ENCODE assay signal across 15 mouse cellular contexts in genomic region chr1:37616569-37616968, GRCm38 (mm10).
DNase-seq lines count a peak whose midpoint lies in the region; ATAC-seq and TF ChIP-seq lines count a peak whose summit lies in the region.
"Had no signal": no experiment of that assay in that cellular context is flagged by ENCODE, and none has a peak within 500 bp of the region (broad histone marks: within the 10 kb centered on the region; RNA-seq: fewer than 3 reads in every experiment).

No protein-coding gene starts in this region.

- peaks cover 18% of the 10 kb centered on the region for H3K4me1 ChIP-seq in lung, embryonic 16.5 days (replicated peaks; ENCODE audit: control insufficient read depth, insufficient read depth, low read length)
- H3K4me1 ChIP-seq in embryonic facial prominence, embryonic 14.5 days (ENCODE audit: control insufficient read depth, insufficient read depth, low read length) = no peaks in the 10 kb centered on the region
- peaks cover 65% of the 10 kb centered on the region for H3K4me1 ChIP-seq in small intestine, adult 2 months (ENCODE audit: control insufficient read depth, insufficient read depth, insufficient read length, low read length)
- H3K4me1 ChIP-seq: liver, embryonic 13.5 days had no signal

- ATAC-seq in lung, embryonic 16.5 days (ENCODE audit: low read depth) = peak; percentile 62
- ATAC-seq in embryonic facial prominence, embryonic 14.5 days (ENCODE audit: low read depth) = peak; percentile 82
- no peak for ATAC-seq in megakaryocyte, adult 5-6 weeks (ENCODE audit: poor library complexity, severe bottlenecking)

- no peaks in the 10 kb centered on the region for H3K9me3 ChIP-seq in lung, embryonic 16.5 days (ENCODE audit: control insufficient read depth, low read length)
- no peaks in the 10 kb centered on the region for H3K9me3 ChIP-seq in embryonic facial prominence, embryonic 14.5 days (ENCODE audit: control insufficient read depth, low read length)
- H3K9me3 ChIP-seq: heart, embryonic 13.5 days; hindbrain, embryonic 13.5 days; liver, embryonic 13.5 days; midbrain, embryonic 10.5 days had no signal

- H3K27me3 ChIP-seq in lung, embryonic 16.5 days (ENCODE audit: control insufficient read depth, insufficient read depth, low read depth, low read length) = no peaks in the 10 kb centered on the region
- H3K27me3 ChIP-seq in embryonic facial prominence, embryonic 14.5 days (replicated peaks; ENCODE audit: control insufficient read depth, insufficient read depth, low read length) = no peaks in the 10 kb centered on the region
- H3K27me3 ChIP-seq in small intestine, adult 2 months (ENCODE audit: control insufficient read depth, insufficient read depth, low read length) = no peaks in the 10 kb centered on the region
- H3K27me3 ChIP-seq: heart, embryonic 13.5 days; hindbrain, embryonic 13.5 days; liver, embryonic 13.5 days had no signal

- no peaks in the 10 kb centered on the region for H3K36me3 ChIP-seq in lung, embryonic 16.5 days (ENCODE audit: control insufficient read depth, insufficient read depth, low read length)
- no peaks in the 10 kb centered on the region for H3K36me3 ChIP-seq in embryonic facial prominence, embryonic 14.5 days (ENCODE audit: control insufficient read depth, insufficient read depth, low read length)
- H3K36me3 ChIP-seq in small intestine, adult 2 months (ENCODE audit: control insufficient read depth, insufficient read depth, low read length) = peaks cover 4% of the 10 kb centered on the region
- H3K36me3 ChIP-seq: heart, embryonic 13.5 days; hindbrain, embryonic 13.5 days; liver, embryonic 13.5 days; midbrain, embryonic 10.5 days had no signal

- TF ChIP-seq POLR2A in small intestine, adult 2 months (IDR thresholded peaks at IDR 0.05; ENCODE audit: low read depth, low read length) = no peak

- no peak overlapping the region for H3K9ac ChIP-seq in lung, embryonic 16.5 days (ENCODE audit: low read length)
- no peak overlapping the region for H3K9ac ChIP-seq in embryonic facial prominence, embryonic 14.5 days (ENCODE audit: low read depth, low read length)
- H3K9ac ChIP-seq: heart, embryonic 13.5 days; hindbrain, embryonic 13.5 days; liver, embryonic 13.5 days had no signal

- H3K27ac ChIP-seq in lung, embryonic 16.5 days (ENCODE audit: low read length) = peak overlapping the region; percentile 84
- H3K27ac ChIP-seq in embryonic facial prominence, embryonic 14.5 days (replicated peaks; ENCODE audit: low read depth, low read length) = peak overlapping the region; percentile 24; the same call in 1 of the 2 replicates
- peak overlapping the region; percentile 75 for H3K27ac ChIP-seq in small intestine, adult 2 months (ENCODE audit: insufficient read depth, low read depth, low read length)
- H3K27ac ChIP-seq: heart, embryonic 13.5 days; hindbrain, embryonic 13.5 days; liver, embryonic 13.5 days; midbrain, embryonic 10.5 days had no signal

- no peak for DNase-seq in lung, postnatal 10 days
- DNase-seq in embryonic facial prominence, embryonic 14.5 days (ENCODE audit: low spot score) = peak; percentile 80
- DNase-seq in thymus, postnatal 25 days = peak; percentile 66
- no peak for DNase-seq in layer of hippocampus, postnatal 25 days (ENCODE audit: extremely low spot score in 1 of 2, low spot score in 1 of 2)
- DNase-seq in cerebellum, adult 11 months = no peak
- DNase-seq: gastrocnemius, postnatal 36 days; kidney, adult 9 months; liver, embryonic 13.5 days had no signal

- no peak for TF ChIP-seq CTCF in small intestine, adult 2 months (IDR thresholded peaks at IDR 0.05; ENCODE audit: extremely low read depth, insufficient read length, insufficient replicate concordance, low read depth, low read length)

- H3K4me3 ChIP-seq in lung, embryonic 16.5 days (ENCODE audit: low read length) = no peak overlapping the region
- H3K4me3 ChIP-seq in embryonic facial prominence, embryonic 14.5 days (ENCODE audit: low read depth, low read length) = no peak overlapping the region
- H3K4me3 ChIP-seq in small intestine, adult 2 months (ENCODE audit: low read depth, low read length) = no peak overlapping the region
- H3K4me3 ChIP-seq: heart, embryonic 13.5 days; hindbrain, embryonic 13.5 days; liver, embryonic 13.5 days; midbrain, embryonic 10.5 days; myocyte had no signal

- no peak overlapping the region for H3K4me2 ChIP-seq in lung, embryonic 16.5 days (ENCODE audit: low read depth, low read length)
- H3K4me2 ChIP-seq in embryonic facial prominence, embryonic 14.5 days (ENCODE audit: low read depth, low read length) = no peak overlapping the region
- H3K4me2 ChIP-seq: heart, embryonic 13.5 days; hindbrain, embryonic 13.5 days; liver, embryonic 13.5 days had no signal

- WGBS in lung, embryonic 16.5 days = 16% methylated on average over 4 of the region's 4 CpGs
- WGBS in embryonic facial prominence, embryonic 14.5 days = 19% methylated on average over 4 of the region's 4 CpGs
- WGBS in small intestine, adult 2 months = 20% methylated on average over 4 of the region's 4 CpGs

Comparison
In these comparisons a context has a peak if more than half of its experiments do, and no peak if none do; other contexts are left out.
1. H3K27ac ChIP-seq: peak in every context shown above with its lines; median percentile 84 in lung, embryonic 16.5 days; 75 in small intestine, adult 2 months; 24 in embryonic facial prominence, embryonic 14.5 days.
2. DNase-seq: peak in embryonic facial prominence, embryonic 14.5 days (single experiment) and thymus, postnatal 25 days (single experiment); none in lung, postnatal 10 days (single experiment), layer of hippocampus, postnatal 25 days (0 of 2) and cerebellum, adult 11 months (single experiment).